Mouse (Mus musculus): ENCODE results near the gene Mta3.
A peak's percentile ranks its signal among the peaks of the same experiment; 100 is the strongest.
"Not testable (repeated sequence)": the region's sequence is repeated elsewhere in the genome, so short reads cannot be mapped to it uniquely, and the experiment has no call there.

Mta3 gene

GRCm38 (mm10) chr17:83849717-83850116, 143.8 kb downstream of the Mta3 start:
- no peak for DNase-seq (ENCODE audit: low spot score)

DNA sequence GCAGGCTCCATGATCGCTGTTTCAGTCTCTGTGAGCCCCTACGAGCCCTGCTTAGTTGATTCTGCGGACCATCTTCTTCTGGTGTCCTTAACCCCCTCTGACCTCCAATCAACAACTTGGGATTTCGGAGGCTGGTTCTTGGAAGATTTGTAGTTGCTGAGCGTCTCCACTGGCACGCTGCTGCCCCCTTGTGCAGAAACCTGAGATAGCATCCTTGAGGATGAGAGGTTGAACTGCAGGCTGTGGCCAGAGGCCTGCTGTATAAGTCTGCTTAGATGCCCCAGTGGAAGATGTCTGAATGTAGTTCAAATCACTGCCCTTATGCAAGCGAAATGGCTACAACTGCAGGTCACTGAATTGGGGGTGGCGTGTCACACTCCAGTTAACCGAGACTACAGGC, 144.5 kb downstream of the Mta3 start:
- DNase-seq (ENCODE audit: low spot score) = peak; percentile 91

DNA sequence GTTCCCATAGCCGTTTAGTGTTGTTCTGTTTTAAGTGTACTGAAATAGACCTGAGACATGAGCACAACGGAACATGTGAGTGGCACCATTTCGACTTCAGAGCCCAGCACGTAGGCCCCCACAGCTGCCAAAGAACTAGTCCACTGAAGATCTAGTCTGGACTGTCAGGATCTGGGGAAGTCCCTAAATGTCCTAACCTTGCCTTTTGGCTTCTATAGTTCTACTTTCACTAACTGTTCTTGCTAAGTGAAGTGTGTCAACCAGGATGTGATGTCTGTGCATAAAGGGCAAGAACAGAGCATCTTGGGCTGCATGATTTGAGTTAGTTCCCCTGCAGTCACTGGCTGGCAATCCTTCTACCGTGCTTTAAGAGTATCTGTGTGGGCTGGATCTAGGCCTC, 144.9 kb downstream of the Mta3 start:
- no peak for DNase-seq (ENCODE audit: low spot score)

GRCm38 (mm10) chr17:83853831-83854230, 147.9 kb downstream of the Mta3 start:
- no peak for DNase-seq (ENCODE audit: low spot score)

- no peak for DNase-seq (ENCODE audit: low spot score)
Measured at GRCm38 (mm10) chr17:83854284-83854918, 148.4 kb downstream of the Mta3 start.

GRCm38 (mm10) chr17:83858413-83858812, 152.4 kb downstream of the Mta3 start:
- no peak for DNase-seq (ENCODE audit: low spot score)

DNA sequence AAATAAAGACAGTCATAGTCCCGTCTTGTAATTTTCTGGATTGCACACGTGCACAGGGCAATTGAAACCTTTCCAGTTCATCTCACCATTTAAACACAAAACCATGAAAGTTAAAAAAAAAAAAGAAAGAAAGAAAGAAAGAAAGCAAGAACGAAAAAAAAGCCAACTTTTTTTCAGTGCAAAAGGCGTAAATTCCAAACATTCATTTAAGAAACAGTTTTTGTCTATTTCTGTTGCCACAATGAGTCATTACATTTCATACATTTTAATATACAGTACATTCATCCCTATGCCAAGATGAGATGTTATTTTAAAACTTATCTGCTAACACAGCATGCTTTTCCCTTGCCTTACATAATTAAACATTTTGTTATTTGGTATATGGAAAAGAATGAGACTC, 153.7 kb downstream of the Mta3 start:
- no peak for DNase-seq (ENCODE audit: low spot score)

- no peak for DNase-seq (ENCODE audit: low spot score)
Measured at GRCm38 (mm10) chr17:83860224-83860623, 154.3 kb downstream of the Mta3 start.

GRCm38 (mm10) chr17:83860968-83861367, 155.0 kb downstream of the Mta3 start:
- not testable (repeated sequence) for DNase-seq (ENCODE audit: low spot score)

DNA sequence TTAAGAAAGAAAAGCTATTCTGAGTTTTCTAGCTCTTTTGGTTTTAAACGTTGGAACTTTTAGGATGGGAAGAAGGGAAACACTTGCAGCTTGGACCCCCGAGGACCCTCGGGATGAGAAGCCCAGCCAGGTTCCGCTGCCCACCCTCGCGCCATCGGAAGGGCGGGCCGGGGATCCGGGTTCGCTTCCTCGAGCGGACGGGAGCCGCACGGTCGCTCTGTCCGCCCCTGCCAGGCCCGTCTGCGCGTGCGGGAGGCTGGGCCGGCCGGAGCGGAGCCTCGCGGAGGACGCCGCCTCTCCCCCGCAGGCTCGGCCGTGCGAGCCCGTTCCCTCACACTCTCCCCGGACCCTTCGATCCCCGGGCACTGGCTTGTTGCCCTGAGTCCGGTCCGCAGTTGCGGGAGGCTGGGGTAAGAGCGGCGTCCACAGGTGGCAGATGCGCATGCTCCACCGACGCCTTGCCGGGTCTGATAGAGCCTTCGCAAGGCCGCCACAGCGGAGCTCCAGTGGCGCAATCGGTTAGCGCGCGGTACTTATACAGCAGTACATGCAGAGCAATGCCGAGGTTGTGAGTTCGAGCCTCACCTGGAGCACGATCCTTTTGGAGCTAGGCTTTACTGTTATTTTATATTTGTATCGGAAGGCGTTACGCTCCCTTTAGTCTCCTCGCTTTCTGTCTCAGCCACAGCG, 155.6 kb downstream of the Mta3 start:
- peak; percentile 98 for DNase-seq (ENCODE audit: low spot score)

DNA sequence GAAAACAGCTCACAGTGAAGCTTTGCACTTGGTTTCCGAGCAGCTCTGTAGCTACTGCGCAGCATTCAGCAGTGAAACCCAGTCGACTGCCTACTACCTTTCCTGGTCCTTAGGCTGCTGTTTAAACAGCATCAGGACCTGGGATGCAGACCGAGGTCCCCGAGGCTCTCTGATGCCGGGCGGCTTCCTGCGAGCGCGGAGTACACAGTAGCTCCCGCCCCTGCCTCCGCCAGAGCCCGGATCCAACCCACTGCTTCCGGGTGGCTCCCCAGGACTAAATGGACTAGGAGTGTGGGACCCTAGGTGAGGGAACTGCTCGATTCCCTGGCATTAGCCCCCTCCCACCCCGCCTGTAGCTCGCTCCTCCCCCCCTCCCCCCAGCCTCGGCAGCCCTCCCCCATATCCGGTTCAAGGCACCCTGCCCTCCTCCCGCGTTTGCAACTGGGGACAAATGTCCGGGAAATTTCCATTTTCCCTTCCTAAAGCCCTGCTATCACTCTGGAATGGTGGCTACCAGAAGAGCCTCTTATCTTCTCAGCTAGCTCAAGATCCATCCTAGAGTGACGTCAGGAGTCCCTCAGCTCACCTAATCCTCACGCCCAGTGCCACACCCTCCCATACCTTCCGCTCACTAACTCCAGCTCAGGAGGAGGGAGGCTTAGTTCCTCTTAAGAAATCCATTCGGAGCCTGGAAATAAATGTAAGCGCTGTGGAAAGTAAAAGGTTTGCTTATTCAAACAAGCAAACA, 156.3 kb downstream of the Mta3 start:
- DNase-seq (ENCODE audit: low spot score) = no peak

GRCm38 (mm10) chr17:83865366-83865765, 159.4 kb downstream of the Mta3 start:
- DNase-seq (ENCODE audit: low spot score) = no peak

DNA sequence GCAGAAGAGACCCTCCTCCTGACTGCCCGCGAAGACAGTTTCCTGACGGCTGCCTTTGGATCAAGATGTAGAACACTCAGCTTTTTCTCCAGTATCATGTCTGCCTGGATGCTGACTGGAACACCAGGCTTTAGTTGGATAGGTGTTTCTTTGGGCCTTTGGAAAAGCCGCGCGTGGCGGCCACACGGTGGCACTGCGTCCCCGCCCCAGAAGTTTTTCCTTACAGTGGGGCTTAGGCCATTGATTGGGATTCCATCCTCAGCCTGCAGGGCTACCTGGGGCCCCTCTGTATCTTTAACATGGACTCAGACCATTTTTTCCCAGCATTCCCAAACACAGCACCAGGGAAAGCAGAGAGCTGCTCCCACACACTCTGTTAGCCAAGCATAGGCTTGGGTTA, 160.6 kb downstream of the Mta3 start:
- DNase-seq (ENCODE audit: low spot score) = no peak

DNA sequence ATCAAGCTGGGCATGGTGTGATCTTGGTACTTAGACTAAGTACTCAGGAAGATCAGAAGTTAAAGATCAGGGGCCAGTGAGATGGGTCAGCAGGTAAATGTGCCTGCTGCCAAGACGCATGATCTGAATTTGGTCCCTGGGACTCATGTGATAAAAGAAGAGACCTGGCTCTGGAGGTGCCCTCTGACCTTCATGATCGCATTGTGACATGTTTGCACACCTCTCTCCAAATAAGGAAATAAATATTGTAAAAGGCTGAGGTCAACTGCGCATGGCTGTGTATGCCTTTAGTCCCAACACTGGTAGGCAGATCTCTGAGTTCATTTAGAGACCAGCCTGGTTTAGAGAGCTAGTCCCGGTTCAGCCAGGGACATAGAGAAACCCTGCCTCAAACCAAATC, 164.4 kb downstream of the Mta3 start:
- no peak for DNase-seq (ENCODE audit: low spot score)
